Mouse (Mus musculus) Patski (cell line): Measurements from ENCODE around the gene Gorasp2. TPM values are rescaled to one million over a fixed set of nuclear protein-coding genes. Genes with fewer than 3 reads are reported as not detected.
A peak's percentile ranks its signal among the peaks of the same experiment; 100 is the strongest.

Source experiments
- ATAC-seq: fragments of 100-300 bp; one replicate; pipeline ENCODE4 v1.8.0; 2021
- CTCF ChIA-PET: fragments of 350-600 bp; sonication (Branson Sonifier 250); formaldehyde crosslinking; loops from one replicate; lab custom pipeline; 2022; ENCODE audit warnings: inconsistent platforms; lab: Charles Lee
- POLR2A ChIA-PET: fragments of 350-600 bp; sonication (Branson Sonifier 250); formaldehyde crosslinking; loops from one replicate; lab custom pipeline; 2022; ENCODE audit warnings: antibody characterized with exemption, inconsistent platforms; lab: Charles Lee
- DNase-seq: peaks from one replicate; pipeline ENCODE4 v3.0.0-alpha.2; 2011; ENCODE audit warnings: low read depth, low spot score
- H3K27me3 ChIP-seq: fragments of 371-371 bp; one replicate; pipeline ENCODE4 v1.5.1; 2021
- CTCF ChIP-seq: fragments of 100-300 bp; IDR thresholded peaks from one replicate; pipeline ENCODE4 v1.5.1; 2021
- in situ Hi-C: fragments of 300-500 bp; cut with MboI; formaldehyde crosslinking; loops from 3 replicates; pipeline ENCODE4 v1.11.1; 2018; ENCODE audit warnings: low pct_unique_long_range_greater_than_20kb, mixed read lengths
- polyA plus RNA-seq: library from polyadenylated mRNA; unstranded; gene quantifications from one replicate; pipeline ENCODE4 v1.2.3, GENCODE M21; 2021

The Gorasp2 gene
- 121 TPM for polyA plus RNA-seq

- in situ Hi-C loops = loop anchor here (5.0 kb wide), 1 partner anchor 99 kb away; no protein-coding TSS in a partner anchor
- ATAC-seq (peak; percentile 85), DNase-seq (peak; percentile 80)
- no peaks in the 10 kb centered on the region for H3K27me3 ChIP-seq
- CTCF ChIA-PET = interaction anchor here (0.6 to 2.4 kb wide), 20 partner anchors 10 to 433 kb away, joined by 3 to 9 read pairs (median 4); no protein-coding TSS in a partner anchor
- peak; percentile 100 for TF ChIP-seq CTCF
- POLR2A ChIA-PET = interaction anchor here (1.5 kb wide), 1 partner anchor 12 kb away, joined by 6 read pairs; no protein-coding TSS in a partner anchor
Observed at GRCm38 (mm10) chr2:70660887-70661714, at the start of gene Gorasp2. Gene Gorasp2 (plus strand): TSS chr2:70661576.

- TF ChIP-seq CTCF = no peak
- CTCF ChIA-PET = no interaction called here
- DNase-seq (no peak), ATAC-seq (no peak)
- in situ Hi-C loops = no loop called here
- H3K27me3 ChIP-seq = no peaks in the 10 kb centered on the region
- POLR2A ChIA-PET = no interaction called here
Observed at GRCm38 (mm10) chr2:70614745-70615351, 46.5 kb upstream of the Gorasp2 start.

GRCm38 (mm10) chr2:70616076-70616475 is 45.3 kb upstream of the Gorasp2 start:
- TF ChIP-seq CTCF = no peak
- DNase-seq (no peak), ATAC-seq (no peak)
- H3K27me3 ChIP-seq = no peaks in the 10 kb centered on the region
- CTCF ChIA-PET = interaction anchor here (1.0 kb wide), 2 partner anchors 9 to 52 kb away, joined by 3 to 4 read pairs; no protein-coding TSS in a partner anchor
- in situ Hi-C loops = no loop called here
- POLR2A ChIA-PET = interaction anchor here (0.6 kb wide), 1 partner anchor 110 kb away, joined by 4 read pairs; no protein-coding TSS in a partner anchor

GRCm38 (mm10) chr2:70616617-70617016 is 44.8 kb upstream of the Gorasp2 start:
- ATAC-seq (peak; percentile 54), DNase-seq (no peak)
- H3K27me3 ChIP-seq = no peaks in the 10 kb centered on the region
- ChIA-PET POLR2A (interaction anchor here (0.6 kb wide), 1 partner anchor 111 kb away, joined by 4 read pairs; no protein-coding TSS in a partner anchor), CTCF (interaction anchor here (1.0 kb wide), 2 partner anchors 9 to 52 kb away, joined by 3 to 4 read pairs; no protein-coding TSS in a partner anchor)
- in situ Hi-C loops = no loop called here
- TF ChIP-seq CTCF = no peak

GRCm38 (mm10) chr2:70619232-70619835 is 42.0 kb upstream of the Gorasp2 start:
- ATAC-seq = no peak

GRCm38 (mm10) chr2:70620225-70620624 is 41.2 kb upstream of the Gorasp2 start:
- in situ Hi-C loops = loop anchor here (5.0 kb wide), 1 partner anchor 58 kb away; no protein-coding TSS in a partner anchor
- ATAC-seq (no peak), DNase-seq (no peak)
- TF ChIP-seq CTCF = peak; percentile 86
- no peaks in the 10 kb centered on the region for H3K27me3 ChIP-seq
- ChIA-PET POLR2A (interaction anchor here (1.0 to 1.1 kb wide), 2 partner anchors 43 to 215 kb away, joined by 3 read pairs; no protein-coding TSS in a partner anchor), CTCF (interaction anchor here (1.1 to 2.3 kb wide), 7 partner anchors 11 to 361 kb away, joined by 3 to 9 read pairs (median 5); no protein-coding TSS in a partner anchor)

More at GRCm38 (mm10) chr2:70619232-70619835, 42.0 kb upstream of the Gorasp2 start:
- DNase-seq = no peak
- TF ChIP-seq CTCF = peak; percentile 61
- in situ Hi-C loops = no loop called here
- POLR2A ChIA-PET = interaction anchor here (1.1 kb wide), 1 partner anchor 44 kb away, joined by 3 read pairs; no protein-coding TSS in a partner anchor
- H3K27me3 ChIP-seq = no peaks in the 10 kb centered on the region
- CTCF ChIA-PET = interaction anchor here (0.7 to 2.3 kb wide), 8 partner anchors 10 to 360 kb away, joined by 3 to 9 read pairs (median 5); no protein-coding TSS in a partner anchor

- ATAC-seq = no peak
- in situ Hi-C loops = loop anchor here (5.0 kb wide), 1 partner anchor 60 kb away; no protein-coding TSS in a partner anchor
- no peak for TF ChIP-seq CTCF
- ChIA-PET POLR2A (no interaction called here), CTCF (no interaction called here)
- DNase-seq = no peak
- H3K27me3 ChIP-seq = no peaks in the 10 kb centered on the region
Observed at GRCm38 (mm10) chr2:70622244-70622643, 39.1 kb upstream of the Gorasp2 start.

GRCm38 (mm10) chr2:70625761-70626160 is 35.6 kb upstream of the Gorasp2 start:
- TF ChIP-seq CTCF = no peak
- DNase-seq = no peak
- POLR2A ChIA-PET = no interaction called here
- H3K27me3 ChIP-seq = no peaks in the 10 kb centered on the region
- in situ Hi-C loops = no loop called here
- ATAC-seq = no peak
- CTCF ChIA-PET = interaction anchor here (1.7 kb wide), 1 partner anchor 35 kb away, joined by 5 read pairs; the partner anchor contains the start of genes Gm26558 and Gorasp2

GRCm38 (mm10) chr2:70628397-70628796 is 33.0 kb upstream of the Gorasp2 start:
- in situ Hi-C loops = no loop called here
- ChIA-PET CTCF (interaction anchor here (0.6 kb wide), 1 partner anchor 402 kb away, joined by 3 read pairs; no protein-coding TSS in a partner anchor), POLR2A (no interaction called here)
- DNase-seq = no peak
- no peaks in the 10 kb centered on the region for H3K27me3 ChIP-seq
- TF ChIP-seq CTCF = no peak
- ATAC-seq = no peak
